Mouse (Mus musculus): ENCODE results near the gene Nek3. TPM values are rescaled to one million over a fixed set of nuclear protein-coding genes. Genes with fewer than 3 reads are reported as not detected.
A peak's percentile ranks its signal among the peaks of the same experiment; 100 is the strongest.

The Nek3 gene
- total RNA-seq (2021): 1 to 10 TPM; 2.3 to 3.2 TPM

- peak; percentile 73 to 75 for DNase-seq
These were observed at the start of gene Nek3 for GRCm38 (mm10) chr8:22166080-22166603. TSS of gene Nek3 (minus strand) at chr8:22166435.

DNA sequence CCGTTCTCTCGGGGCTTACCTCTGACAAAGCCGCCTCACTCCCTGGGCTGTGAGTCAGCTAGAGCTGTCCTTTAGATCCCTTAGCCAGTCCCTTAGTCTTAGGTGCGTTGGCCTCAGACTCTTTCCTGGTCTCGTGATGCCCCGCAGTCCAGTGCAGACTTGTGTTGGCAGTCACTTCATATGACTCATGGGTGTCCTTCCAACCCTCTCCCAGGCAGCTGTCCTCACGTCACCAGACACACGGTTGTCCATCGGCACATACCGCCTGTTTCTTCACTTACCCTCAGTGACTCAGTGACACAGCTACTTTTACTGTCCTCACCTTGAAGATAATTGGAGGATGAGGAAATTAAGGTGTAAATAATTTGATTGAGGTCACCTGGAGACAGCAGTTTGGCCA lies 48.6 kb upstream of the Nek3 start:
- DNase-seq: no peak

DNA sequence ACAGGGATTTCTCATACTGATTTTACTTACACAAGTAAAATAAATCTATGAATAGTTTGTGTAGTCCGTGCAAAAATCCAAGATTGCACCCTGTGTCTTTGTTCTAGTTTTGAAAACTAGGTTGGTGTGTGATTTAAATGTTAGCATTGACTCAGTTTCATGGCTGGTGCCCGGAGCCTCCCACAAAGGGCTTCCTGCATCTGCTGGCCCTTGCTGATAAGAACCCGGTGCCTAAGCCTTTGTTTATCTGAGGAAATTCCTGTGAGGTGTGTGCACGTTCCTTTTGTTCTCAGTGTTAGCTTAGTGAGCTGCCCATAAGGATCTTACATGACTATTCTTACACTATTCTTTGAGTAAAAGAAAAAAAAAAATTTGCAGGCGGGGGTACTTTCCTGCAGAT lies 42.8 kb upstream of the Nek3 start:
- no peak for DNase-seq

DNA sequence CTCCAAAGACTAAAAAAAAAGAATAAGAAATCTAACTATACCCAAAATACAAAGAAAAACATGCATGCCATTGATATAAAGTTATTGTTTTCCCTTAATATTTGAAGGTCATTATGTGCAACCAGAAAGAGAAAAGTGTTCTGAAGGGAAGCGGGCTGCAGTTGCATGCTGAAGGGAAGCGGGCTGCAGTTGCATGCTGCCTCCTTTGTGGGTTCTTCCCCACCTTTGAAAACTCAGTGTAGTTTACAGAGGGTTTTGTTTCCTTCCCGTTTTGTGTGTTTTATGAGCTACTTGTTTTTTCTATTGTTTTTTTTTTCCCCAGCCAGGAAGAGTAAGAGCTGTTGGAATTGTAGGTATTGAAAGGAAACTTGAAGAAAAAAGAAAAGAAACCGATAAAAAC lies 41.3 kb upstream of the Nek3 start:
- no peak for DNase-seq

- no peak for DNase-seq
These were observed 33.2 kb upstream of the Nek3 start for GRCm38 (mm10) chr8:22199481-22199880.

DNA sequence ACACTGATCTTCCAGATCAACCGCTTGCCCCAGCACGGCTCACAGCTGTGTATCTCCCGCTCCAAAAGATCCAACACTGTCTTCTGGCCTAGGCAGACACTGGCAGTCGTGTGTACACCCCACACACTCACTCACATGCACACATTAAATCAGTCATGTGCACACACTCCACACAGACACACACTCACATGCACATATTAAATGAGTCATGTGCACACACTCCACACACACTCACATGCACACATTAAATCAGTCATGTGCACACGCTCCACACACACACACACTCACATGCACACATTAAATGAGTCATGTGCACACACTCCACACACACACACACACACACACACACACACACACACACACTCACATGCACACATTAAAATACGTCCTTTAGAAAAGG lies 31.7 kb upstream of the Nek3 start:
- DNase-seq: no peak

- DNase-seq: no peak
These were observed 27.3 kb upstream of the Nek3 start for GRCm38 (mm10) chr8:22193432-22194010.

DNA sequence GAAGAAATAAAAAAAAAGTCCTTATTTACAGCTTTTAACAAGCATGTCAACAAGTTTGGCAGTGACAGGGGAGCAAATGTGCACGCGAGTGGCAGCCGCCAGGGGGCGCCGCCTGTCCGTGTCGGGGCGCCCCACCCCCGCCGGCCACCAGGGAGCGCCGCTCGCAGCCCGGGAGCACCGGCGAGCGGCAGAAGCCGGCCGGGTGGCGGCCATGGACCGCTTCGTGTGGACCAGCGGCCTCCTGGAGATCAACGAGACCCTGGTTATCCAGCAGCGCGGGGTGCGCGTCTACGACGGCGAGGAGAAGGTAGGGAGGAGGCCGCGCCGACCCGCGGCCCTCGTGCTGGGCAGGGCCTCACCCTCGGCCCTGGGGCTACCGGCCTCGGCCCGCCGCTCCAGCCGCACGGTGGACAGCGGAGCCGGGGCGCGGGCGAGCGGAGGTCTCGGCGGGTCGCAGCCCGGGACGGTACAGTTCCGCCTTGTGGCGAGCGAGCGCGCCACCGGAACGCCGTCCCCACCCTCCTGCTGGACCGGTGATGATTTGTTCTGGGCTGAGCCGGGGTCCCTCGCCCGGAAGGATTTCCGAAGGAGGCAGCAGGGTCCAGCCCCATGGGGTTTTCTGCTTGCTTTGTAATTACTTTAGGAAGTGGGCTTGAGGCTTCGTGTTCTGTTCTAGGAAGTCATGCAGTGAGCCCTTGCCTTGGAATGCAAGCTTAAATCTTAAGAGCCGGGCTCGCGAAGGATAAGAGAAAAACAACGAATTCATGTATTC lies 26.6 kb upstream of the Nek3 start, which contains the start of gene Vps36:
Vps36 (plus strand) TSS at position 150 of the 772 bp plus-strand sequence.
- peak; percentile 87 to 88 for DNase-seq

DNA sequence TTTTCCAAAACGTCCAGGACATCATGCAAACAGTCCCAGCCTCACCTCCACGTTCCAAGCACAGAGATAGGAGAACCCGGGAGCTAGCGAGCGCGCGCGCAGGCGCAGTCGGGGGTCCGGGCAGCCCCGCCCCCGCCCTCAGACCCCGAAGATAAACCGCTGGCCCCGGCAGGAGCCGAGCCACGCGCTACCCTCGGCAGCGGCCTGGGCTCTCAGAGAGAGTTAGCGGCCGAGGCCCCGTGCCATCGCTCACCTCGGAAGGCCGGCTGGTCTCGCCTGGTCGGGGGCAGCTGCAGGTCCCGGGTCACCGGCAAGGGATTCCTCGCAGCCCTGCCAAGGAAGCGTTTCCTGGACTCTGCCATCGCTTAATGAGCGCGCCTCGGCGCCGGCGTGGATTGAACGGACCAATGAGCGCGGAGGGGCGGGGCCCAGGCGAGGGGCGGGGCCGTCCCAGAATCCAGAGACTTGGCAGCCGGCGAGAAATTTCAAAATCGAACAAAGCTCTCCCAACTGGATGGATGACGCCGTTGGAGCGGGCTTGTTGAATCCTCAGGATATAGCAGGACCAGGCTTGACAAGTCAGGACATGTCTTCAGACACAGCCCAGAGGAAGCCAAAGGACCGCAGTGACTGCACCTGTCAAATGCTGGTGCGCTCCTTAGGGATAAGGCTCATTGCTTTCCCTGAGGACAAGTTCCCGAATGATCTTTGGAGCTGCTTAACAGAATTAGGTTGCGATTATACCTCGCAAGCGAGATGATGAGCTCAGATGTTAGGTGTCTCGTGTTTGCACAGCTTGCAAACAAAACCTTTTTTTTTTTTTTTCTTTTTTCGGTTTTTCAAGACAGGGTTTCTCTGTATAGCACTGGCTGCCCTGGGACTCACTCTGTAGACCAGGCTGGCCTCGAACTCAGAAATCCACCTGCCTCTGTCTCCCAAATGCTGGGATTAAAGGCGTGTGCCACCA lies 19.5 kb upstream of the Nek3 start, which contains the start of gene Ckap2:
Ckap2 (minus strand) TSS at position 389 of the 967 bp plus-strand sequence.
- DNase-seq: peak; percentile 78 to 81

- no peak for DNase-seq
These were observed 18.6 kb upstream of the Nek3 start for GRCm38 (mm10) chr8:22184884-22185283.

- DNase-seq: no peak
These were observed 9.7 kb upstream of the Nek3 start for GRCm38 (mm10) chr8:22175966-22176365.

DNA sequence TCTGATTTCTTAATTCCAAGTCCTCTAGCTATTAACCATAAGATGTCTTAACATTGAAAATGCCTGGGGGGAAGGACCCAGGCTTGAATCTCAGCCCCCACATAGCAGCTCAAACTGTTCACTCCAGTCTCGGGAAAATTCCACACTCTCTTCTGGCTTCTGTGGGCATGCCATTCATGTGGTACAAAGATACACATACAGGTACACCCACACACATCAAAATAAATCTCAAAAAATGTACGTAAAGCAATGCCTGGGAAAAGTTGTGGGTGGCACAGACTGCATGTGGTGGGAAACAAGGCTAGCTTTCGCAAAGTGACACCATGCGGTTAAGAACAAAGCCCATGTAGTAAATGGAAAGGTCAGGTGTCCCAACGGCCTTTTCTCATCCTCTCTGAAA lies 2.9 kb upstream of the Nek3 start:
- DNase-seq: no peak

DNA sequence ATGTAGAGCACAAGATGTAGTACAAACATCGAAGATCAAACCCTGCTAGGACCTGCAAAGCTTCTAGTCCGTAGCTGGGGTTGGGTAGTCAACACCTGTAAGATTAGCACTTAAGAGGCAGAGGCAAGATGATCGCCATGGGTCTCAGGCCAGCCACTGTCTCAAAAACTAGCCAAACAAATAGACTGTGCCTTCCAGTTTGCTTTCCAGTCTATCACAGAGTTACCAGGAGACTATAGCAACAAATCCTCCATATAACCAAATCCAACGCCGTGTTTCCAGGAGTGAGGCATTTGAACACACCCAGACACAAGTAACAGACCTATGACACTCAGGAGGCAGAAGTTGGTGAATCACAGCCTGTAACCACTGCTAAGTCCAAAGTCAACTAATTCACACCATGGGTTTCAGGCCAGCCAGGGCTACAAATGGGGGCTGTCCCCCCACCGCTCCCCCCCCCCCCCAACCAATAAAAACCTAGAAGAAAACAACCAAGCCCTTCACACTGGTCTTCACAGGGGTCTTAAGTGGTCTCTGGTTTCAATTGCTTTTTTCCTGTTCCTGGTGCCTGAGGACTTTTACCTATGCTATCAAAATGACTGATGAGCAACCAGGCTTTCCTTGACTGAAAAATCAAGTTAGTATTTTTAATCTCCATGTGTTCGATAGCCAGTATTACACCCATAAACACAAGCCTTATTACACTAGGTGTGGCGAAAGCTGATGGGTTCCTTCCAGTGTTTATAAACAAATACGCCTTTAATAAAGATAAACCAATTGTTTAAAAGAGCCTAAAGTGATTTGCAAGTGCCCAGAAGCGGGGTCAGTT lies 770 bp downstream of the Nek3 start:
- DNase-seq: no peak

DNA sequence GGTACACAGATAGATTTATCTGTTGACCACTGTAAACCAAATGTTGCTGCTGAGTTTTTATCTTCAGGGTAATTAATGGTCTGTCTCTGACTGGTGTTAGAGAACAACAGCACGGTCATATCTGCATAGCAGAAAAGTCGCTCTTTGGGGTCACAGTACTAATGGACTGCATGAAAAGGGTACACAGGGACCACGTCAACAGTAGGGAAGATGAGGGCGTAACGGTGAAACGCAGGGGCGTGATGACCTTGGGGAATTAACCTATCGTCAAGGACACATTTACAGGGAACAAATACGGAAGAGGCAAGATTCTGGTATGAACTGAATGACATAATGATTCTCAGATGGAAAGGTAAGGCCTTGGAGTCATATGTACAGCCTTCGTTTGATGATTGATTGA lies 1.8 kb downstream of the Nek3 start:
- DNase-seq: no peak

DNA sequence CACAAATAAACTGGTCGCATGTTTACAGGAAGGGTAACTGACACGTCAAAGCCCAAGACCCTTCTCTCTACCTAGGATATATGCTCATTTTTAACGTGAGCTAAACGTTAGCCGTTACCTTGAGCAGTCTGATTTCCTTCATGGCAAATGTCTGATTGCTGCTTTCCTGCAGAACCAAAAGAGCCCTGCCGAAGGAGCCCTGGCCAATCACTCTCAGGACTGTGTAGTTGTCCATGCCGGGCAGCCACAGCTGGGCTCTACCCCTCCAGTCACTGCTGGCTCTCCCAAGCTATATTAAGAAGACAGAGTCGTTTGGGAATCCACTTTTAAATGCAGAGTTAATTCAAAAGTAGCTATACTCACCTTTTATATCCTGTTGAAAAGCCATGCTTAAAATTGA lies 4.0 kb downstream of the Nek3 start:
- no peak for DNase-seq

GRCm38 (mm10) chr8:22150345-22150663 lies 15.9 kb downstream of the Nek3 start:
- DNase-seq: no peak

DNA sequence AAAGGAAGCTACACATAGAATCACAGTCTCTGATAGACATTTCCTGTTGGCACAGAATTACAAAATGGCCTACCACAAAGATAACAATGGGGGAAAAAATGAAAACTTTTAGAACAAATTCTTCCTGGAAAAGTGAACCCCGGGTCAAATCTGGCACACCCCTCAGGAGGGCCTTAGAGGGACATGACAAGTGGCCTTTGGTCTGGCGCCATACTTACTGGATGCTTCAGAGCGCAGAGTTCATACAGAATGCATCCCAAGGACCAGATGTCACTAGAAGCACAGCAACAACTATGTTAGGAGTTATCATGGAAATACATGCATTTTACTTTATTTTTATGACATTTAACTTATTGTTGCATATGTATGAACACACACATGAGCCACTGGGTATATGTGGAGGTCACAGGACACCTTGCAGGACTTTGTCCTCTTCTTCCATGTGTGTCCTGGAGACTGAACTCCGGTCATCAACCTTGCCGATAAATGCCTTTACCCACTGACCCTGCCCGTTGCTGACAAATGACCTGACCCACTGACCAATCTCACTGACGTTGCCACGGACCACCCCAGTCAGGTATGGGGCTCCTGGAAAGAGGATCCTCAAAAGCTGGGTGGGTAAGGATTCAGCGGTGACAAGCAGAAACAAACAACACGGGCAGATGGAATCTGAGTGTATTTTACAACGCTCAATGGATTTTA lies 16.4 kb downstream of the Nek3 start:
- DNase-seq: no peak

DNA sequence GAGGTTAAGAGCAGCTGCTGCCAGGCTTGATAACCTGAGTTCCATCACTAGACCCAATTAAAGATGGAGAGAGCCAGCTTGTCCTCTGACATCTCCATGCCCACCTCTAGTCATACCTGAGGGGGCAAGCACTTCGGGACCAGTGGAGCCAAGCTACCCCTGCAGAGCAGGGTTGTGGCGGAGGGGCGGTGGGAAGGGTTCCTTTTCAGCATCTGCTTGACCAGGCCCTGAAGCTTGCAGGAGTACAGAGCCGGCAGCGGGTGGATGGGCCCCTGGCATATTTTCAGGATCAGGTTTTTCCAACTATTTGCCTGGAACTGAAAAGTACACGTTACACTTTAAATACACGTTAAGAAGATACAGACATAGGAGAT lies 17.9 kb downstream of the Nek3 start:
- DNase-seq: no peak

- no peak for DNase-seq
These were observed 18.4 kb downstream of the Nek3 start for GRCm38 (mm10) chr8:22147706-22148366.

GRCm38 (mm10) chr8:22145831-22146230 lies 20.4 kb downstream of the Nek3 start:
- no peak for DNase-seq
